Mouse (Mus musculus): ENCODE measurements around the gene Ctsf. TPM values are rescaled to one million over a fixed set of nuclear protein-coding genes. Genes with fewer than 3 reads are reported as not detected.

Gene Ctsf
- polyA plus RNA-seq, 1 experiment = 35.7 TPM

- Histone ChIP-seq H3K4me3 (ENCODE audit: control insufficient read depth, low read depth, low read length) (no peak overlapping the region), H3K4me1 (ENCODE audit: control insufficient read depth, insufficient read depth, low read length) (peaks cover 10% of the 10 kb centered on the region), H3K27me3 (ENCODE audit: control insufficient read depth, insufficient read depth, low read length) (no peaks in the 10 kb centered on the region), H3K36me3 (ENCODE audit: control insufficient read depth, insufficient read depth, low read length) (no peaks in the 10 kb centered on the region), H3K27ac (ENCODE audit: control insufficient read depth, insufficient read depth, low read depth, low read length) (no peak overlapping the region)
- TF ChIP-seq CTCF (IDR thresholded peaks at IDR 0.05; ENCODE audit: control insufficient read depth, insufficient read depth, insufficient replicate concordance, low read depth, low read length) (no peak), POLR2A (IDR thresholded peaks at IDR 0.05; ENCODE audit: control insufficient read depth, low read depth, low read length) (no peak)
Observed at GRCm38 (mm10) chr19:4876241-4876640, 21.3 kb downstream of the Ctsf start.

GRCm38 (mm10) chr19:4876755-4877154, 21.8 kb downstream of the Ctsf start:
- Histone ChIP-seq H3K27me3 (ENCODE audit: control insufficient read depth, insufficient read depth, low read length) (no peaks in the 10 kb centered on the region), H3K4me3 (ENCODE audit: control insufficient read depth, low read depth, low read length) (no peak overlapping the region; the same call in 1 of the 2 replicates), H3K4me1 (ENCODE audit: control insufficient read depth, insufficient read depth, low read length) (peaks cover 10% of the 10 kb centered on the region), H3K27ac (ENCODE audit: control insufficient read depth, insufficient read depth, low read depth, low read length) (no peak overlapping the region), H3K36me3 (ENCODE audit: control insufficient read depth, insufficient read depth, low read length) (no peaks in the 10 kb centered on the region)
- TF ChIP-seq CTCF (IDR thresholded peaks at IDR 0.05; ENCODE audit: control insufficient read depth, insufficient read depth, insufficient replicate concordance, low read depth, low read length) (no peak), POLR2A (IDR thresholded peaks at IDR 0.05; ENCODE audit: control insufficient read depth, low read depth, low read length) (no peak)

DNA sequence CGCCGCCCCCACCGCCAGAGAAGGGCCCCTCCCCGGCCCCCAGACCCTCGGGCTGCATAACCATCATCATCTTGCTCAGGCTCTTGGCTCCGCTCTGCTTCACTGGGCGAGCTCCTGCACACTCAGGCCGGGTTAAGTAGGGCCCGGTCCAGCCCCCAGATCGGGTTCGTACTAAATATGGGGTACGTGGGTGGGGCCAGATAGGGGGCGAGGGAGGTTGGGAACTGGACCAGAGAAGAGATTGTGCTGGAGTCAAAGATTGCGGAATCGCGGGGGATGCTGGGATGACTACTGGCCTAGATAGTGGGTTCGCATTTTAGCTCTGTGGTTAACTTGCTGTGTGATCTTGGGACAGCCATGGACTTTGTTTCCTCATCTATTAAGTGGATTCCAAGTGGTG, 22.9 kb downstream of the Ctsf start, which contains the start of gene Actn3:
Gene Actn3, minus strand, starts transcription at position 125 of the 400 bp plus-strand sequence.
- TF ChIP-seq CTCF (IDR thresholded peaks at IDR 0.05; ENCODE audit: control insufficient read depth, insufficient read depth, insufficient replicate concordance, low read depth, low read length) (no peak), POLR2A (IDR thresholded peaks at IDR 0.05; ENCODE audit: control insufficient read depth, low read depth, low read length) (no peak)
- Histone ChIP-seq H3K27ac (ENCODE audit: control insufficient read depth, insufficient read depth, low read depth, low read length) (peak within 1 kb of the TSS; percentile 77), H3K36me3 (ENCODE audit: control insufficient read depth, insufficient read depth, low read length) (no peaks in the 10 kb centered on the region), H3K4me3 (ENCODE audit: control insufficient read depth, low read depth, low read length) (peak within 1 kb of the TSS; percentile 99), H3K27me3 (ENCODE audit: control insufficient read depth, insufficient read depth, low read length) (no peaks in the 10 kb centered on the region), H3K4me1 (ENCODE audit: control insufficient read depth, insufficient read depth, low read length) (peaks cover 10% of the 10 kb centered on the region)

- Histone ChIP-seq H3K4me1 (ENCODE audit: control insufficient read depth, insufficient read depth, low read length) (peaks cover 10% of the 10 kb centered on the region), H3K36me3 (ENCODE audit: control insufficient read depth, insufficient read depth, low read length) (no peaks in the 10 kb centered on the region), H3K27me3 (ENCODE audit: control insufficient read depth, insufficient read depth, low read length) (no peaks in the 10 kb centered on the region), H3K27ac (ENCODE audit: control insufficient read depth, insufficient read depth, low read depth, low read length) (peak within 1 kb of the TSS; percentile 77), H3K4me3 (ENCODE audit: control insufficient read depth, low read depth, low read length) (peak within 1 kb of the TSS; percentile 99)
- no peak for TF ChIP-seq CTCF (IDR thresholded peaks at IDR 0.05; ENCODE audit: control insufficient read depth, insufficient read depth, insufficient replicate concordance, low read depth, low read length)
- peak; percentile 37; the same call in 1 of the 2 replicates for TF ChIP-seq POLR2A (IDR thresholded peaks at IDR 0.05; ENCODE audit: control insufficient read depth, low read depth, low read length)
Observed at GRCm38 (mm10) chr19:4878405-4879323, 23.7 kb downstream of the Ctsf start, which contains the start of gene Zdhhc24. Gene Zdhhc24 (plus strand): TSS chr19:4878668.

- Histone ChIP-seq H3K27me3 (ENCODE audit: control insufficient read depth, insufficient read depth, low read length) (no peaks in the 10 kb centered on the region), H3K36me3 (ENCODE audit: control insufficient read depth, insufficient read depth, low read length) (no peaks in the 10 kb centered on the region), H3K4me1 (ENCODE audit: control insufficient read depth, insufficient read depth, low read length) (peaks cover 10% of the 10 kb centered on the region), H3K4me3 (ENCODE audit: control insufficient read depth, low read depth, low read length) (no peak overlapping the region), H3K27ac (ENCODE audit: control insufficient read depth, insufficient read depth, low read depth, low read length) (no peak overlapping the region)
- TF ChIP-seq POLR2A (IDR thresholded peaks at IDR 0.05; ENCODE audit: control insufficient read depth, low read depth, low read length) (no peak), CTCF (IDR thresholded peaks at IDR 0.05; ENCODE audit: control insufficient read depth, insufficient read depth, insufficient replicate concordance, low read depth, low read length) (no peak)
Observed at GRCm38 (mm10) chr19:4879324-4879703, 24.4 kb downstream of the Ctsf start.

GRCm38 (mm10) chr19:4883961-4884360, 29.0 kb downstream of the Ctsf start:
- TF ChIP-seq CTCF (IDR thresholded peaks at IDR 0.05; ENCODE audit: control insufficient read depth, insufficient read depth, insufficient replicate concordance, low read depth, low read length) = no peak
- TF ChIP-seq POLR2A (IDR thresholded peaks at IDR 0.05; ENCODE audit: control insufficient read depth, low read depth, low read length) = no peak
- Histone ChIP-seq H3K27ac (ENCODE audit: control insufficient read depth, insufficient read depth, low read depth, low read length) (no peak overlapping the region), H3K36me3 (ENCODE audit: control insufficient read depth, insufficient read depth, low read length) (no peaks in the 10 kb centered on the region), H3K27me3 (ENCODE audit: control insufficient read depth, insufficient read depth, low read length) (no peaks in the 10 kb centered on the region), H3K4me1 (ENCODE audit: control insufficient read depth, insufficient read depth, low read length) (peaks cover 5% of the 10 kb centered on the region), H3K4me3 (ENCODE audit: control insufficient read depth, low read depth, low read length) (no peak overlapping the region)

DNA sequence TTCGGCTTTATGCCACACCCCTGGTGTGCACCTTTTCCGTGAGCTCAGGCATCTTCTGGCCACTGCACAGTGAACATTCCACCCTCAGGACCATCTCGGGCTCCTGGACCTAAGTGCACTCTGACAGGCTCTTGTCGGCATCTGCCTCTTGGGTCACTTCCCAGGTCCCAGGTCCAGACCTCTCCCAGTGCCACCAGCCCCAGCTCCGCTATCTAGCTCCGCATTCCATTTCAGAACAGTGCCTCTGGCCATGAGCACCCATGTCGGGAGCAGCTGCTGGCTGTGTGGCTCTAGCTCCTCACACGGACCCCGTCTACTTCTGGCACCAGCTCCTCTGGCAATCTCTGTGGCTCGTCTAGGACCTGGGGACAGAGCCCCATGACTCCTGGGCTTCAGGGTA, 34.9 kb downstream of the Ctsf start:
- Histone ChIP-seq H3K27ac (ENCODE audit: control insufficient read depth, insufficient read depth, low read depth, low read length) (no peak overlapping the region), H3K27me3 (ENCODE audit: control insufficient read depth, insufficient read depth, low read length) (no peaks in the 10 kb centered on the region), H3K4me3 (ENCODE audit: control insufficient read depth, low read depth, low read length) (no peak overlapping the region), H3K36me3 (ENCODE audit: control insufficient read depth, insufficient read depth, low read length) (peaks cover 3% of the 10 kb centered on the region), H3K4me1 (ENCODE audit: control insufficient read depth, insufficient read depth, low read length) (peaks cover 2% of the 10 kb centered on the region; the same call in 1 of the 2 replicates)
- TF ChIP-seq POLR2A (IDR thresholded peaks at IDR 0.05; ENCODE audit: control insufficient read depth, low read depth, low read length) (no peak), CTCF (IDR thresholded peaks at IDR 0.05; ENCODE audit: control insufficient read depth, insufficient read depth, insufficient replicate concordance, low read depth, low read length) (no peak)

All from testis, adult 2 months (tissue).